Mouse (Mus musculus): ENCODE results near the gene Piwil1.
"Not testable (repeated sequence)": the region's sequence is repeated elsewhere in the genome, so short reads cannot be mapped to it uniquely, and the experiment has no call there.

The Piwil1 gene

DNA sequence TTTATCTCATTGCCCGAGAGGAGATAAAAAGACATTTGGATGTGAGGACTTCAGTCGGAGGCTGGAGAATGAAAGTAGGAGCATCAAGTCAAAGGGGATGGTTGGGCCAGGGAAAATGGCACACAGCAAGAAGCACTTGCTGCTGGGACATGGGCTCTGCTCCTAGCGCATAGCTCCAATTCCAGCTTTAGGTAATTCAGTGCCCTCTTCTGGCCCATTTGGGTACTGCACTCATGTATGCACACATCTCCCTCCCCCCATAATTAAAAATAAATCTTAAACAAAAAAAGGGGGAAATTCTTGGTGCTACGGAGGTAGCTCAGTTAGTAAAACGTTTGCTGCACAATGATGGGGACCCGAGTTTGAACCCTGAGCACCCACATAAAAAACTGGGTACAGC lies 9.5 kb downstream of the Piwil1 start:
- peak; percentile 53 for DNase-seq

DNA sequence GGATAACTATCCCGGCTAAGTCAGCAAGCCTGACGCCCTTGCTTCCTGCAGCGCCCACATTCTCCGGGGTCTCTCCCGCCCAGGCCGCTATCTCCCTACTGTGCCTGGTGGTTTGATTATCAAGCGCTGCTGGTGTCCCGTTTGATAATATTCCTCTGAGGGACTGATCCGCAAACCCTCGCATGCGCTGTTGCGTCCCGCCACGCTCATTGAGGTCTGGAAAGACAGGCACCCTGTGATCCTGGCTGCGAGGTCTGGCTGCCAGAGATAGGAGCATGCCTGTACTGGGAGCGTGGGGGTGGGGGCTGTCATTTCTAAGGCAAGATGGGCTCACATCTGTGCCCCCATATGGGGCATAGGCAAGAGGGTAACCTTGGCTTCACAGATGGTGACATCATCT lies 12.8 kb downstream of the Piwil1 start:
- no peak for DNase-seq

DNA sequence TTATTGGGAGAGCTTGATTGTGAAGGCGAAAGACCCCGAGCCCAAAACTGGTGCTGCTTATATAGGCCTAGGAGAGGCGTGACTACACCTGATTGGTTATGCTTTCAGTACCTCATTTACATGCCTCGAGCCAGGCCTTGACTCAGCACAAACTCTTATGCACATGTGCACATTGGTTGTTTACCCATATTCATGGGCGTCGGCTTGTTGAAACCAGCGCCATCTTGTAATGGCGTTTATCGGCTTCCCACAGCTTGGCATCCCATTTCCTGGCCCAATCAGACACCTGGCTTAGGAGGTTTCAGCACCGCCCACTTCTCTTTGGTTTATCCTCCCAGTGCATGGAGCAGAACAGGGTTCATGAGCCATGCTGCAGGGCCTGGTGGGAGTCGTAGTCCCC lies 18.1 kb downstream of the Piwil1 start:
- not testable (repeated sequence) for DNase-seq

DNA sequence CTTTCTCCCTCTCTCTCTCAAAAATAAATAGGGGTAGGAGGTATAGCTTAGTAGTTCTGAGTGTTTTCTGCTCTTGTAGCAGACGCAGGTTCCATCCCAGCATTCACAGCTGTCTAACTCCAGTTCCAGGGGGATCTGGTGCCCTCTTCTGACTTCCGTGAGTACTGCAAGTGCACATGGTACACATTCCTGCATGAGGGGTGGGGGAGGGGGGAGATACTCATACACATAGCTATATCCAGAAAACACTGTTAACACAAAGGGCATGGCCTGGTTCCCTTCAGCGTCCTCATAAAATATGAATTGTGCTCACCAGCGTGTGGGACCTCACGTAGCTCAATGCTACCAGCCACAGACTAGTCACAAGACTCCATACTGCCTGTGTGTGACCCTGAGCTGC lies 27.0 kb downstream of the Piwil1 start:
- DNase-seq = no peak

DNA sequence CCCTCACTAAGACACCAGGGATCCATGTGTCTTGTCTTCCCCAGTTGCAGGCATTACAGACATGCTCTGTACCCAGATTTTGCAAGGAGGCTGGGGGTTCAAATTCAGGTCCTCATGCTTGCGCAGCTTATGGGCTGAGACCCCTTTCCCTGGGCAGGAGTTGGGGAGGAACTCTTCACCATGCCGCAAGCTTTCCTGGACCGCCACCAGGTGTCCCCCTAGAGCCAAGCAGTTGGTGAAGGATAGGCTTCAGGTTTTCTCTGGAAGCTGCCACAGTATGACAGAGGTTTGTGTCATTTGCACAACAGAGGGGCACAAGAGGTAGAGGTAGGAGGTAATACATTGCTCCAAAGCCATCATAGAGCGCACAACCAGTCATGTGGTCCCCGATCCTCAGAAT lies 28.3 kb downstream of the Piwil1 start:
- peak; percentile 67 for DNase-seq

DNA sequence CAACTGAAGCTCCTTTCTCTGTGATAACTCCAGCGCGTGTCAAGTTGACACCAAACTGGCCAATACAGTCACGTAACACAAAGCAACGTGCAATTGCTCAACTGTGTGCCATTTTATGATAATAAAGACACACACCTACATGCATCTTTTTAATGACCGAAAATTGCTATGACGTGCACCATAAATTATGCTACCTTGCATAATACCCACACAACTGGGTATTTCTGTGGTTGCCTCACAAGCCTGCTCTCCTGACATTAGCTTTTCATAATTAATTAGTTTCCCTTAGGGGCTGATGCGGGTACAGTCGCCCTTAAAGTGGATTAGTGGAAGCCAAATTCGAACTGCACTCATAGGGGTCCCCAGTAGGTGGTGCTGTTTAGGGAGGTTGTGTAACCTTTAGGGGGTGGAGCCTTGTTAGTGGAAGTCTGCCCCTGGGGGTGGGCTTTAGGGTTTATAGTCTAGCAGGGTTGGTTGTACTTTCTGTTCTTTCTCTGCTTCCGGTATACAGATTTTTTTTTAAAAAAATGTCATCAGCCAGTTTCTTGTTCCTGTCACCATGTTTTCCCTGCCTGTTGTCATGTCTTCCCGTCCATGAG lies 30.2 kb downstream of the Piwil1 start:
- peak; percentile 45 for DNase-seq

DNA sequence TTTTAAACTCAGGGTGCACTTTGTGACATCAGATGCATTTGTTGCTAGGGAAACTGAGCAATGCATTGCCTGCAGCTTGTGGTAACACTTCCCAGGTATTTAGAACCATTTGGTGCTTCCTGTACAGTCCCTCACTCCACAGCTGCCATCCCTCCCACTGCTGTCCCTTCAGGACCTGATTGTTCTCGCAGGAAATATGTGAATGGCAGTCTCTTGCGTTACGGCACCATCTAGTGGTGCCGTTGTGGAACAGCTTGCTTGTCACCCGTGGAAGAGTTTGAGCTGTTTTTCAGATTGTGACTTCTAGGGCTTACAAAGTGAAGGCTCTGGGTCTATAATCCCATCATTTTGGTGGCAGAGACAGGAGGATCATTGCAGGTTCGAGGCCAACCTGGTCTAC lies 31.6 kb downstream of the Piwil1 start:
- peak; percentile 47 for DNase-seq

DNA sequence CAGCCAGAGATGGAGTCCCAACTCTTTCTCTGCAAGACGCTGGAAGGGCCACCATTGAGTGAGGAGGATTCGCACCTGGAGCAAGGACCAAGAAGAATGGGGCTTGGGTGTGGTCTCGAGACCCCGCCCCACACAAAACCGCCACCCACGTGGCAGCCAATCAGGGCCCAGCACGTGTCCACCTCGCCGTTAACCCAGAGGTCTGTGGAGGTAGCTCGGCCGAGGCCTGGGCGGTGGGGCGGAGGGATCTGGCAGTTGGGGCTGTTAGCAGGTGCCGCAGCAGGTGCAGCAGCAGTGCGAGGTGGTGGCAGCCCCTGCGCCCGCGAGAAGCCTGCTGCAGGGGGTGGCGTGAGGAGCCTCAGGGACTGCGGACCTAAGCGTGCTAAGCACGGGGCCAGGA lies 33.6 kb downstream of the Piwil1 start:
- DNase-seq = no peak

DNA sequence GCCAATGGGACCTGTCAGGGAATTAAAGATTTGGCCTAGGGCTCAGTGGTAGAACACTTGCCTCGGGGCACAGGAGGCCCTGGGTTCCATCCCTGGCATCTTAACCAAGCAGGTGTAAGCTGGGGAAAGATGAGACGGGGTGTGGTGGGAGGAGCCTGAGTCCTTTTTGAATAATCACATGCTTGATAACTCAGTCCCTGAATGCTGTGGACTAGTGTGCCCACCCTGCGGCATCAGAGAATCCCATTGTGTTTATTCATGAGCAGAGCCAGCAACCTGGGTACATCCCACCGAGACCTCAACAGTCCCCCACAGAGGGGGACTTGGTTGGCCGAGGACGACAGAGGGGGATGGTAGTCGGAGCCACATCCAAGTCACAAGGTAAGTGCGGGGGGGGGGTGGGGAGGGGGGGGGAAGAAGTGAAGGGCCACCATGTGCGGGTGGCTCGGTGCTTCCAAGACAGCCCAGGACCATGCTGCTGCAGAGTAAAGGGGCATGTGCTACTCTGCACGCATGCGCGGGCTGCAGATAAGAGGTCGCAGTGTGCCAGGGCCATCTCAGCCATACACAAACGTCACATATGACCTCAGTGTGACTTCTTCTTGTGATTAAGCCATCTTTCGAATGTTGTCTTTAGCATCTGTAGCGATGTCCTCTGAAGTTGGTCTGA lies 37.0 kb downstream of the Piwil1 start:
- DNase-seq = no peak

DNA sequence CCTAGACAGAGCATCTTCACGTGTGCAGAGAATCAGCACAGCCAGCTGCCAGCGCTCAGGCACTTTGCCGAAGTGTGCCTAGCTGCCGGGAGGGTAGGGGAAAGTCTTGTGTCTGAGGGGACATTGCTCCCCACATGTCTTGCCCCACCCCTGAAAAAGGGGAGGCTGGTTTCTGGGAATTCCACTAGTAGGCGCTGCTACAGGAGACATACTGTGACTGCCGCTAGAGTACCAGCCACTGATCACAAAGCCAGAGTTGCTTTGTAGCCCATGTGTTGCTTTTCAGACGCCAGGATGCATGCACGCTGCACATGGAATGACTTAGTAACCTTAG lies 37.5 kb downstream of the Piwil1 start:
- no peak for DNase-seq

DNA sequence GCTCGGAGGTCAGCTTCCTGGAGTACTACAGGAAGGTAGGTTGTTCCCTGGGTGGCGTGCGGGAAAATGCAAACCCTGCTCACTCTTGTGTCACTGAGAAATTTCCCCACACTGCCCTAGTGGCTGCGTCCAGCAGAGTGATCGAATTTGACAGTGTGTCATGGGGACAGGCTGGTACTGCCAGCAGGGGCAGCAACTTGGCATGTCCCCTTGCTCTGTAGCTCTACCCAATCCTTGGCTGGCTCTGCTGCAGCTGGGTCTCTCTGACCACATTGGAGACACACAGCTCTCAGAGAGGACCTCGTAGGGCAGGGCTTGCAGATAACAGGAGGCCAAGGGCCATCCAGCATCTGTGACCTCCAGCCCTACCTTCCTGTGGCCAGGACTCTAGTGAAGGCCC lies 42.0 kb downstream of the Piwil1 start:
- peak; percentile 1 for DNase-seq

DNA sequence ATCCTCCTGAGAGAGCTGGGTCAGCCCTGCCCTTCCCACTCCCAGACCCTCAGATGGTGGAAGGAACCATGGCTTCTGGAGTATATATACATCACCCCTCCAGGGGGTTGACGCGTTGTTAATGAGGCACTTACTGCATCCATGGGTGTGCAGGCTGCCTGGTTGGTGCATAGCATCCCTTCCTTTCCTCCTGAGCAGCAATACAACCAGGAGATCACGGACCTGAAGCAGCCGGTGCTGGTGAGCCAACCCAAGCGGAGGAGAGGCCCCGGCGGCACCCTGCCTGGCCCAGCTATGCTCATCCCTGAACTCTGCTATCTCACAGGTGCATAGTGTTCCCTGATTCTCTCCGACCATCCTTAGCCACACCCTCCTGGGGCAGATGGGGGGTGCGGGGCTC lies 42.9 kb downstream of the Piwil1 start:
- no peak for DNase-seq

DNA sequence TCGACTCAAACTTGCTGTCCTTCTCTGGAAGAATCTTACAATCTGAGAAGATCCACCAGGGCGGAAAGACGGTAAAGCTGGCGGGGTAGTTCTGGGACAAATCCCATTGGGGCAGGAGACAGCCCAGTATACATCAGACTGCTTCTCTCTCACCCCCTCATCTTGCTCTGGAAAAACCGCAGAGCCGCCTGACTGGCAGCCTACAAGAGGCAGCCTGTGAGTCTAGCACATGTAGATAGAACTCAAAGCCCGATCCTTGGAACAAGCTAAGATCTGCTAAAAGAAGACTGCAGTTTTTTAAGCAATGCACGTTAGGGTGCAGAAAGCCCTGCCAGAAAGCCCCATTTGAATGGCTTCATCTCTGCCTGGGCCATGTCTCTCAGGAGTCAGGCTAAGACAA lies 43.9 kb downstream of the Piwil1 start:
- no peak for DNase-seq

DNA sequence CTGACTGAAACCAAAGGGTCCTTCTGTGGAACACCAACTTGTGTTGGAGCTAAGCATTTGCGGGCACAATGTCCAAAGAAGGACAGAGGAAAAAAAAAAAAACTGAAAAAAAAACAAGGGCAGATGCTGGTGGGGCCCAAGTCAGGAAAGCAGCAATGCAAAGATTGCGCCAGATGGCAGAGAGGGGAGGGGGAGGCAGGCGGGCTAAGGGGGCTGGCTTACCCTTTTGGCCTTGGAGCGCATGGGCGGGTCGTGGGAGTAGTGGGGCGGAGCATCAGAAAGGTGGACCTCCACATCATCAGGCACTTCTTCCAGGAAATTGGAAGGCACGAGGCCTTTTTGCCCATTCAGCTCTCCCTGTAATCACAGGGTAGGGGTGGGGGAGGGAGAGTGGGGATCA lies 58.8 kb downstream of the Piwil1 start:
- no peak for DNase-seq

DNA sequence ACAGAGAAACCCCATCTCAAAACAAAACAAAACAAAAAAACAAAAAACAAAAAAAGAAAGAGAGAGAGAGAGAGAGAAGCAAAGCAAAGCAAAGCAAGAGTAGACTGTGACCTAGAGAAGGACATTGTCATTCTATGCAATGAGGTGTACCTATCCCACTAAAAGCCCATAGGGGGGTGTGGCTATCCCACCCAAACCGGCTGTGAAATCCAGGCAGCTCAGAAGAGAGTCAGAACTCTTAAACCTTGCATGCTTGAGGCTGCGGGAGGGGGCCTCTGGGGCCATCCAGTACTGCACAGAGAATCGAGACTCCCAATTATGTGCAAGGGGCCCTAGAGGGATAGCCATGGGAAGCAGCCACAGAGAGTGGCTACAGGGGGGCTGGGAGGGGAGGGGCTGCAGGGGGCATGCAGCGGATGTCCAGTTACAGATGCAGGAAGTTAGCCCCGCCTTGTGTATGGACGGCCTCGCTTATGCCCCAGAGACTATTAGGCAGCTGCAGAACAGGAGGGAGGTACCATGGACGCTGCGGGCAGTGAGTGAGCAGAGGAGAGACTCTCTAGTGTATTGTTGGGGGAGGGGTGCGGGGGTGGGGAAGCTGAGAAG lies 66.8 kb downstream of the Piwil1 start:
- DNase-seq = no peak

DNA sequence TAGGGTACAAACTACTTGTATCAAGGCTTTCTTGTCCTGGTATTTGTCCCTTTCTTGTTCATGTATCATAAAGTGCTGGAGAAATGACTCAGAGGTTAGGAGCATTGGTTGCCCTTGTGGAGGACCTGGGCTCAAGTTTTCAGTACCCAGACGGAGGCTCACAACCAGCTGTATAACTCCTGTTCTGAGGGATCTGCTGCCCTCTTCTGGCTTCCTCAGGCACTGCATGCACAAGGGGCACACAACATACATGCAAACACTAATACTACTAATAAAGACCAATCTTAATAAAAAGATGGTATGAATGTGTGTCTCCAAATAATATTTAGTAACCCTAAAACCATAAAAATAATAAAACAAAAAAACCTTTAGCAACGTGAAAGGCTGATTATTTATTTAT lies 74.1 kb downstream of the Piwil1 start:
- DNase-seq = no peak

DNA sequence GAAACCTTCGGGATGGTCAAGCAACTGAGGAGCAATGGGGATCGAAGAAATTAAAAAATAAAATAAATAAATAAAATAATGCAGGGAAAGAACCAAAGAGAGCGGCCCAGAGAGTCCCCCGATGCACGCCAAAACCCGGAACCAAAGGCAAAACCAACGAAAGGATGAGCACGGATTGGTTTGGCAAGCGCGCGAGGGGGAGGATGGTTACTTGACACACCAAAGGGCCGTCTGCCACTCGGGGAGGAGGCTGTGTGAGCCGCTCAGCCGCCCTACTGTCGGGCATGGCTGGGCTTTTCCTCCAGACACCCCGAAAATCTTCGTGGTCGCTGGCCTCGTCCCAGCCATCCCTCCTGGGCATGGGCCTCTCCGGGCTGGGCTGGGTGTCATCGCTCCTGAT lies 79.3 kb downstream of the Piwil1 start:
- DNase-seq = no peak

DNA sequence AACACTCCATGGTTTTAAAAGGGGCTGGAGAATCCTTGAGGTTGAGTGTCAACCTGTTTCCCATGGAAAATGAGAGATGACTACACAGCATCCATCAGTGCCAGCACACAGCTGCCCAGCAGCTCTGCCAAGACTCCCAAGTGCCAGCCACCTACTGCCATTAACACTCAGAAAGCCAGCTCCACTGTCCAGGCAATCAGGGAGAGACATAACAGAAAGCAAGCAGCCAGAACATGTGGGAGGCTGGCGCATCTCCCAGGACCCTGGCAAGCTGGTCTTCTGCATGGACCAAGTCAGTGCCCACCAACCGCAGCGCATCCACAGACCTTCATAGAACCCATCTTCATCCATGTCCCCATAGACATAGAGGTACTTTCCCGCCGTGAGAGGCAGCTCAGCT lies 98.3 kb downstream of the Piwil1 start:
- DNase-seq = no peak

Measured in thymus, postnatal 4 days (tissue).